Mouse (Mus musculus): ENCODE measurements around the gene Sgca.

DNA sequence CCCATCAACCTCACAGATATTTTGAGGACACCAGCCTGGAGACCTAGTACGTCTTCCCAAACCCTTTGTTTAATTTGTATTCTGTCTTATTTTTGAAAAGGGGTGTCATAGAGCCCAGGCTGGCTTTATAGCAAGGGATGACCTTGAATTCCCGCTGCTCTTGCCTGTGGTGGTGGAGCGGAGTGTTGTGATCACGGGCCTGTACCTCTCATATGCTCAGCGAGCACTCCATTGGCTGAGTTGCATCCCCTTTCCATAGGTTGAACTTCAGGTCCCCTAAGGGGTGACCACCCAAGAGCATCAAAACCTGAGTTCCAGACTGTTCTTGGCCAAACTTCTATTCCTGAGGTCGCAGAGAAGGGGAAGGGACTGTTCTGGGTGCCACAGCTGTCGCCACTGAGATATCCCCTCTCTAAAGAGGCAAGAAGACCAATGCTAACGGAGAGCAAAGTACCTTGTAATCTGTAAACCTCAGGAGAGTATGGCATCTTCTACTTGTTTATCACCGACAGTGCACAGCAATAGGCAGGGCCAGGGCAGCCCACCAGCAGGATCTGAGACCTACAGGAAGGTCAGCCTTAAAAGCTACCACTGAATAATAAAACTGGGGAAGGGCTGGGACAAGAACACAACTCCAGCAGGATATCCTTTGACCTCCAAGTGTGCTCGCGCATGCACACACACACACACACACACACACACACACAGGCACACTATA, 3.5 kb upstream of the Sgca start:
- no peak for TF ChIP-seq CTCF (conservative IDR thresholded peaks at IDR 0.05; ENCODE audit: low read length)
- no peak for TF ChIP-seq NANOG (IDR thresholded peaks at IDR 0.05; ENCODE audit: borderline replicate concordance, low read length)
